Mouse (Mus musculus): ENCODE results near the gene Sptan1.
A peak's percentile ranks its signal among the peaks of the same experiment; 100 is the strongest.

The Sptan1 gene

DNA sequence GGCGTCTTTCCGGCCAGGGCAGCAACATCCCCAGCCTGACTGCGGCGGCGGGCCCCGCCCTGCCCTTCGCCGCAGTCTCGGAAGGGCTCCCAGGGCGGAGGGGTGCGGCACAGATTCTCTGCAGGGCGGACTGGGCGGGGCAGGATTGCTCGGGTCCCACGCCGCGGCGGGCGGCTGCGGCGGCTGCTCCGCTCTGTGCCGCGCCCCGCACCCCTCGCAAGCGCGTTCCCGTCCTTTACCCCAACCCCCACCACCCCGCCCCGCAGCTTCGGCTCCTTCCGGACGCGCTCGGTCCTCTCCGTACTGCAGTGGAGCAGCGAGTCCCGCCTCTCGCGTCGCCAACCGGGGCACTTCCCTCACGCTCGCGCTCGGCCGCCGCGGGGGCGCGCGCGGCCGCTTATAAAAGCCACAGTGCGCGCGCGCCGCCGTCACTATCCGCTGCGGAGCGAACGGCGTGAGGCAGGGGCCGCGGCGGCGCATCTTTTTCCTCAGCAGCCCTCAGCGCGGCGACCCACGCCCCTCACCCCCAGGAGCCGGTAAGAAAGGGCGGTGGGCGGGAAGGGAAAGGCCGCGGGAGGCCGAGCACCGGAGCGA, at the start of gene Sptan1:
Gene Sptan1 (plus strand): TSS at position 311 of the 594 bp plus-strand sequence.
- DNase-seq (ENCODE audit: low spot score), result peak; percentile 94

DNA sequence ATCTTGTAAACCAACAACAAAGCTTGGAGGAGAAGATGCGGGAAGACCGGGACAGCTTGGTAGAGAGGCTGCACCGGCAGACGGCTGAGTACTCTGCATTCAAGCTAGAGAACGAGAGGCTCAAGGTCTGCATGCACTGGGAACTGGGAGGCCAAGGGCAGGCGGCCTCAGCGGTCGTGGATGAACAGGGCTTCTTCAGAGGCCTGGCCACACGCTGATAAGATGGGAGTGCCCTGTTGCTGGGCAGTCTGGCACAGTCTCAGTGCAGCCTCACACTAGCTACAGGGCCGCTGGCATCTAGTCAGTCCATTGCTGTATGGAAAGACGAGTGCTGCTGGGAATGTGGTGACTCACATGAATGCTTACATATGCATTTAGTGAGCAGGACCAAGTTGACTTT, 47.7 kb upstream of the Sptan1 start:
- no peak for DNase-seq (ENCODE audit: low spot score)

DNA sequence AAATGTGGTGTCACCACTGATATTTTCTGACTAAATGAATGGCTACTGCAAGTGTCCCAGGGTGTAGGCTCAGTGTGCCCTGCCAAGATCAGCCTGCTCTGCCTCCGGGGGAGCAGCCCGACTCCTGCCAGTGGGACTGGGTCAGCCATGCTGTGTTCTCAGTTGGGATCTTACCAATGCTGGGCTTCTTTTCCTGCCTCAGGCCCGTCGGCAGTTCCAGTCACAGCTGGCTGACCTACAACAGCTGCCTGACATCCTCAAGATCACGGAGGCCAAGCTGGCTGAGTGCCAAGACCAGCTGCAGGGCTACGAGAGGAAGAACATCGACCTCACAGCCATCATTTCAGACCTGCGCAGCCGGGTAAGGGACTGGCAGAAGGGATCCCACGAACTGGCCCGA, 43.3 kb upstream of the Sptan1 start:
- DNase-seq (ENCODE audit: low spot score), result peak; percentile 48

DNA sequence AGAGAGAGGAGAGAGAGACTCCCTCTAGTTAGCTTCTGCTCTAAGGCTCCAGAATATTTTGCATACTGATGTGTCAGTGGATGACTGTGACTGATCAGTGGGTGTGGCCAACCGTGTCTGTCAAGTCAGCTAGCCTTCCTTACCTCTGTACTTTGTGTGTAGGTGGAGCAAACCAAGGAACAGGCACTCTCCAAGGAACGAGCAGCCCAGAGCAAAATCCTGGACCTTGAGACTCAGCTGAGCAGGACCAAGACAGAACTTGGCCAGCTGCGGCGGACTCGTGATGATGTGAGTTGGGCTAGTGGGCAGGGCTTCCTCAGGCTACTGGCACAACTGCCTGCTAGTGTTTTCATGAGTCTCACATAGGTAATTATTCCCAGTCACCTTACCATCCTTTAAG, 38.8 kb upstream of the Sptan1 start:
- DNase-seq (ENCODE audit: low spot score), result no peak

DNA sequence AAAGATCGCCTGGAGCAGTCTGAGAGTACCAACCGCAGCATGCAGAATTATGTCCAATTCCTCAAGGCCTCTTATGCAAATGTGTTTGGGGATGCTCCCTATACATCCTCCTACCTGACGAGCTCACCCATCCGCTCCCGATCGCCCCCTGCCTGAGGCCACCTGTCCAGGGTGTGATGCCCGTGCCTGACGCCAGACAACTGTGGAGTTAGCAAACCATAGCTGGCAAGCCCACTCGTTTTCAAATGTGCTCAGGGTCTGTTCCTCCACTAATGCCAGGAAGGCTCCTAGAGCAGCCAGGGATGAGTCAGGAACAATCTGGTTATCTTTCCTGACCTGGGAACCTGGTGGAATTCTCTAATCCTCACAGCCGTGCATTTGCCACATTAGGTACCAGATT, 34.9 kb upstream of the Sptan1 start:
- DNase-seq (ENCODE audit: low spot score), result no peak

DNA sequence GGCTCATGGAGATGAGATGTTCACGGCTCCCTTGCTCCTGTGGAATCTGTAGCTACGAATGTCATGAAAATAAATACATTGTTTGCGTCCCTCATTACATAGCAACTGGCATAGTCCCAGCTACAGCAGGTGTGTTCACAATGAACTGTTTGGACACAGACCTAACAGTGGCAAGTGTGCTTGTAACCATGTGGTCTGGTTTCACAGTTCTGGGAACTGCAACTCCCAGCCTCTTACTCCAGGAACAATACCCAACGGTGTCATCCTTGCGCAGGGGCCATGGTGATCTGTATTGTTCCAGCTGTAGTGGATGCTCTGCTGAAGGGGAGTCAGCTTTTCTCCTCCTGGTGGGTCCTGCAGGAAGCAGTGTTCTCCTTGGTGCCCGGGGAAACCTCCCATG, 34.2 kb upstream of the Sptan1 start:
- DNase-seq (ENCODE audit: low spot score), result no peak

DNA sequence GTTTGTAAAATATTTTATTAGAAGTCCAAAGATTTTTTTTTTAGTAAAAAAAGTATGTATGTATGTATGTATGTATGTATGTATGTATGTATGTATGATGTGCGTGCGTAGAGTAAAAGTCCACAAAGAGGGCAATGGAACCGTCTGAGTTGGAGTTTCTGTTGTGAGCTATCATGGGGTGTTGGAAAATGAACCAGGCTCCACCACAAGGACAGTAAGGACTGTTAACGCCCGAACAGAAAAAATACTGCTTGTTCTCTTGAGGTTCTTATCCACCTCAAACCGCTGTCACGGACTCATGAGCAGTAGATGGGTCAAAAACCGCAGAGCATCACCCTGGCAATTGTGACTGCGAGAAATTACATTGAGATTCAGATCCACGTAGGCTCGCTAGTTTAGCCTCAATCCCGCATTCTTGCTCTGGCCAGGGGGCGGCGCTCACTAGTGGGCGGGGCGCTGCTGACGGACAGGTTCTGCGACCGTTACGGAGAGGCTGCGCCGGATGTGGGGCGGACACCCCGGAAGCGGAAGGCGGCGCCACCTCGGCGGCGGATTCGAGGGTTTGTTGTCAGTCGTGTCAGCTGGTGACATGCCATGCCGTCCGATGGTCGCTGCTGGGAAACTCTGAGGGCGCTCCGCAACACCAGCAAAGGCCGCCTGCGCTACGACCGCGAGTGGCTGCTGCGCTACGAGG, 30.3 kb upstream of the Sptan1 start, which contains the start of gene Gle1:
Gene Gle1 (plus strand): TSS at position 521 of the 694 bp plus-strand sequence.
- DNase-seq (ENCODE audit: low spot score), result peak; percentile 97

DNA sequence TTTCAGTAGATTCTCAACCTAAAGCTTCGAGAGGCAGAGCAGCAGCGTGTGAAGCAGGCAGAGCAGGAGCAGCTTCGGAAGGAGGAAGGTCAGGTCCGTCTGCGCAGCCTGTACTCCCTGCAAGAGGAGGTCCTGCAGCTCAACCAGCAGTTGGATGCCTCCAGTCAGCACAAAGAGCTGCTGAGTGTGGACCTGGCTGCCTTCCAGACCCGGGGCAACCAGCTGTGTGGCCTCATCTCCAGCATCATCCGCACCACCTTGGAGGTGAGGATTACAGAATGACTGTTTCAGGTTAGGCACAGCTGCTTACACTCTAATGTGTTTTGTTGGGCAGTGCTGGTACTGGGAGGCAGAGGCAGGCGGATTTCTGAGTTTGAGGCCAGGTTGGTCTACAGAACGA, 25.3 kb upstream of the Sptan1 start:
- DNase-seq (ENCODE audit: low spot score), result no peak

DNA sequence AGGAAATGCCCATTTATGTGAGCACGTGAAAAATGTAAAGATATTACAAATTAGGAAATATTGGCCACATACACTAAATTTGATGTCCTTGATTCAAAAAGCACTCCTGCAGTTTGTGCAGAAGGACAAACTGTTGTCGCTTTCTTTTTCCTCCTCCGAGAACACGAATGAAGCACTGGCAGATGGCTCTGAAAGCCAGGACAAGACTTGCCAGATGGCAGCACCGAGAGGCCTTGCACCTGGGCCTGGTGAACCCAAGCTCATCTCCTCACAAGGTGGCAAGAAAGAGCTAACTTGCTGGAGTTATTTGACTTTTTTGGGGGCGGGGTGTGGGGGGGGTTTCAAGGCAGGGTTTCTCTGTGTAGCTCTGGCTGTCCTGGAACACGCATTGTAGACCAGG, 24.5 kb upstream of the Sptan1 start:
- no peak for DNase-seq (ENCODE audit: low spot score)

DNA sequence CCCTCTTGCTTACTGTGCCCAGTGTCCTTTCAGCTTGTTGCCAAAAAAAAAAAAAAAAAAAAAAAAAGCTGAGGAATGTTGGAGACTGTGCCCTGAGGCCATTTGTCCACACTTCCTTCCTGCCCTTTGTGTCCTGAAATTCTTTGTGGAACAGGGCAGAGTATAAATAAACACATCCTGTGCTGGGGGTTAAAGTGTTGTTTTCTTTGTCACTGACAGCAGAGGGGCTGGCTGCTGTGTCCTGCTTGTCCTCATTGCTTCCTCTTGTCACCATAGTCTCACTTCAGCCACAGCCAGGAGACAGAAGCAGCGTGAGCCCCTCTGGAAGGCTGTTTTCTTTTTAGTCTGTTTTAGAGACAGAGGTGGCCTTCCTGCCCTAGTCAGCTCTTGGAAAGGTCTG, 20.6 kb upstream of the Sptan1 start:
- no peak for DNase-seq (ENCODE audit: low spot score)

DNA sequence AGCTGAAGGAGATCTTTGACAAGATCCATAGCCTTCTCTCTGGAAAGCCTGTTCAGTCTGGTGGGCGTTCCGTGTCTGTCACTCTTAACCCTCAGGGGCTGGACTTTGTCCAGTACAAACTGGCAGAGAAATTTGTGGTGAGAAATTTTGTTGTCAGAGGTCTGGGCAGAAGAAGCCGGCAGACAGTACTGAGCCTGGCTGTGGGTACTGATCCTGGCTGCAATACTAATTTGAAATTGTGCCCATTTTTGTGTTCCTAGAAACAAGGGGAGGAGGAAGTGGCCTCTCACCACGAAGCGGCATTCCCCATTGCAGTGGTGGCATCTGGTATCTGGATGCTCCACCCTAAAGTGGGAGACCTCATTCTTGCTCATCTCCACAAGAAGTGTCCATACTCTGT, 16.5 kb upstream of the Sptan1 start:
- no peak for DNase-seq (ENCODE audit: low spot score)

DNA sequence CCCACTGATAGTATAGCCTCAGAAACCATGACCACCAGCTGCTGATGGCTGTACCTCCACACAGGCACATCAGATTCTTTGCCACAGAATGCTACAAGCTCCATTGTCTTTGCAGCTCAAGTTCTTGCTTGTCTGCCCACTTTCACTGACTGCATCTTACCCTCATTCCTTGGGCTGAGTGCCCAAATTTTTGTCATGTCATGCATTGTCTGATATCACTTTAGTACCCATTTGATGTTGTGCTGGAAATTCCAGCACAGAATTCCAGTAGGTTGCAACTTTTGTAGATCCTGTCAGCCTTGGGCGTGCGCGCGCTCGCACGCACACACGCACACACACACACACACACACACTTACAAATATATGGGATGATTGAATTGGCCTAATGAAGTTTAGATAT, 4.1 kb upstream of the Sptan1 start:
- DNase-seq (ENCODE audit: low spot score), result no peak

DNA sequence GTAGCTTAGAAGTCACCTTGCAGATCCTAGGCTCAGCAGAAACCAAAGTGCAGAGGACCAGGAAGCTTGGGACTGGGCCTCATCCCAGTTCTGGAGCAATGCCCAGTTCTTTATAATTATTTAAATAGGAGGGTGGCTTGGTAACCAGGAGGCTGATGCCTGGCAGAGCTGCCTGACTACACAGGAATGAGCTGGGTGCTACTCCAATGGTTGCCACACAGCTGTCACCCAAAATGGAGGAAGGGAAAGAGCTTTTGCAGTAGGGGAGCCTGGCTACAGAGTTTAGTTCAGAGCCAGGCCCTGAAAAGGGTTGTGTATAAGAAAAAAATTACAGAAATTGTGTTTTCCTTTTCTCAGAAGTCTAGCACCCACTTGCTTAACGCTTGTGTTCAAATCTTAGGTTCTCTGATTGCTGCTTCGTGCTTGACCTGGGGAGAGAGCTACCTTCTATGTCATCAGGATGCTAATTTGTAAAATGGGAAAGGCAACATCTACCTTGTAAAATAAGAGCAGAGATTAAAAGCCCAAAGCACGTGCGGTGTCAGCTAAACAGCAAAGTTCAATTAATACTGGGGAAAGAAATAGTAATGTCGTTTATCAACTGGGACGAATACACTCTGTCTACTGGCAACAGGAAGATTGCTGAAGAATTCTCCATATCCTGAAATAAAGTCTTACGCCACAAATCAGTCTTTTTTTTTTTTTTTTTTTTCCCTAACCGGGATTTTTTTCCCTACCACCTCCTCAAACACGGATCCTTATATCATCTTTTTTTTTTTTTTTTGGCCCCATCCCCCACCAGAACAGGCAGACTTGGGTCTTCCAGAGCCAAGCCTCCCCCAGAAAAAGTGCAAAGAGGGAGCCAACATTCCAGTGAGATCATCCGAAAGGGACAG, 758 bp upstream of the Sptan1 start:
- DNase-seq (ENCODE audit: low spot score), result no peak

DNA sequence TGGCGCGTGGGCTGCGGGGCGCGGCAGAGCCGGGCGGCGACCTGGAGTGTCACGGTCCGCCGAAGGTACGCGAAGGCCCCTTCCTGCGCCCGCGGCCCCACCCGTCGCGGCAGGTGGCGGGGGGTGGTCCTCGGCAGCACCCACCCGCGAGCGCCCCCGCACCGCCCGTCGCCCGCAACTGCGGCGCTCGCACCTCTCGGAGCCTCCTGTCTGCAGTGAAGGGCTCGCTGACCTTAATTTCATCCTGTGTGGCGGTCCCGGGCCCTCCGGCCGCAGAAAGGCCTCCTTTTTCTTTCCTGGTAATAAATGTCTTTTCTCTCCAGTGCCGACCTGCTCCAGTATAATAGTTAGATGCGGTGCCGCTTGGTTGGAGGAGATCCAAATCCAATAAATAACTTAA, 546 bp downstream of the Sptan1 start:
- DNase-seq (ENCODE audit: low spot score), result peak; percentile 22

DNA sequence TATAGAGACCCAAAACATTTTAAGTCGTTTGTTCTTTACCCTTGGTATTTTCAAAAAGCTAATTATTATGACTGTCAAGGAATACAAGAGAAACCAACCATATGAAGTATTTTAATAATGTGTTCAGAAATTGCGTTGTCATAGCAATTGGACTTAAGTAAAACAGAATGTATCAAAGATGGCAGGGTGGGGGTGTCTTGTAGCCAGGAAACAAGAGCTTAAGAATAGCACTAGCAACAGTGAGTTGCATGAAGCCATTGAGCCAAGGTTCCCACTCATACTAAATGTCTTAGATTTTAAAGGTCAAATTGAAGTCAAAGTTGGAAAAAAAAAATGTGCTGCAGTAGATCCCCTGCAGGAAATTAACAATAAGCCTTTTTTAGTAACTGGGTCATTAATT, 1.5 kb downstream of the Sptan1 start:
- DNase-seq (ENCODE audit: low spot score), result no peak

DNA sequence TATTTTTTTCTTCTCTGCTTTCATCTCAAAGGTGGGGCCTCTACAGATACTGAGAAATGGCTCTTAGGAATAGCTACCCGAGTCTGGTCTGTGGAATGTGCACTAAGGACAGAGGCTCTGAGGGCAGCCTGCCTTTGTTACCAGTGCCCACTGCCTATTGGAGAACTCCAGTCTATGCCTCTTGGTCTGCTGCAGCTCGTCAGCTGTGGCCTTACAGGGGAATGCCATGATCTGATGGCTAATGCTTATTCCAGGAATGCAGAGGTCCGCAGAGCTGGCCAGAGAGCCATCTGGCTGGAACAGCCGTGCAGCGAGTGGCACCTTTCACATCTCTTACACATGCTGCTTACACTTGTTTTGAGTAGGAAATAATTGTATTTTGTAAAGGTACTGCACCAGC, 2.4 kb downstream of the Sptan1 start:
- DNase-seq (ENCODE audit: low spot score), result no peak

DNA sequence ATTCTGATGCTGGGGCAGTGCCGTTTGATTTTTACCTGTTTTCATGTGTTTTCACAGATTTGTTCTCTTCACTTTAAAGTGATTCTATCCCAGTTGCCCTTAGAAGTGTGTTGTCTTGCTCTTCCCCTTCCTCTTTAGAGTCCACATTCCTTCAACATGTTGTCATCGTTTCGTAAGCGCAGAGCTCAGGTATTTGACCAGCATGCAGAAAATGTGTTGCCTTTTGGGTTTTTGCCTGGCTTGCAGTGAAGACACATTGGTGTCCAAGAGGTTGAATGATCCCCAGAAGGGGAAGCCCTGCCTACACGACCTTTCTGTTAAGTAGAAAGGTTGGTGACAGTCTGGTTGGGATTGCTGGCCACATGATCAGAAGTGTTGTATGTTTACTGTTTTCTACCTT, 3.3 kb downstream of the Sptan1 start:
- no peak for DNase-seq (ENCODE audit: low spot score)

DNA sequence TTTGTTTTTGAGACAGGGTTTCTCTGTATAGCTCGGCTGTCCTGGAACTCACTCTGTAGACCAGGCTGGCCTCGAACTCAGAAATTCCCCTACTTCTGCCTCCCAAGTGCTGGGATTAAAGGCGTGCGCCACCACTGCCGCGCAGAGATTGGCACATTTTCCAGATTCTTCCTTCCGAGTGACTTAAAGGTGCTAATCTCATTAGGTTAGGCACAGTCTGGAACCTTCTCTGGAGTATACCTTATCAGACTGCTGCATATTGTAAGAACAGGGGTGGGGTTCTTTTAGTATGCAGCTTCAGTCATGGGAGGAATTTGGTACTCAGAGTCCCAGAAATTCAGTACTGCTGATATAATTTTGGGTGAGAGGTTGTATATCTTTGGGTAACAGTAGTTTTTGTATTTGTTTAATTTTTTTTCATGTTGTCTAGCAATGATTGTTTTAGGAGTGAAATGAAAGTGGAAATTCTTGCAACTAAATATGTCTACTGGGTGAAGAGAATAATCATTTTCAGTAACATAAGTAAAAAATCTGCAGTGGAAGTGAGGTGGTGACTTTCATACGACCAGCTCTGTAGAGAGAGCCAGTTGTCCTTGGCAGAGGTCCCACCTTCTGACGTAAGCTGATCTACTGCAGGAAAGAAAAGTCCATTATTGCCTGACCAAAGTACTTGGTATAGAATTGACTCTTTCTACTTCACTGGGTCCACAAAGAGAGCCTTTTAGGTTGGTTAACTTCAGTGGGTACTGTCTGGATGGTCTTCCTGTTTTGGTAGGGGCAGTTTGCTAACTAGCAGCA, 6.7 kb downstream of the Sptan1 start:
- peak; percentile 34 for DNase-seq (ENCODE audit: low spot score)

DNA sequence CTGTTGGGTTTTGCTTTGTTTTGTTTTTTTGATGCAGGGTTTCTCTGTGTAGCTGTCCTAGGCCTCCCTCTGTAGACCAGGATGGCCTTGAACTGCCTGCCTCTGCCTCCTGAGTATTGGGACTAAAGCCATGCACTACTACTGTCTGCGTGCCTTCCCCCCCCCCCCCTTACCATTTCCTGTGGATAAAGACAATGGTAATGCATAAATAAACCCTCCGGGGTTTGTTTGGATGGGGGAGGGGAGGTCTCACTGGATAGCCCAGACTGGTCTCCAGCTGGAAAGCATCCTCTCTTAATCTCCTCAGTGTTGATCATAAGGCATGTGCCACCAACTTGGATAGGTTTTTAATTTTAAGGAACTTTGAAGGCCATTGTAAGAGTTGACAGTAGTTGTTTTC, 8.2 kb downstream of the Sptan1 start:
- DNase-seq (ENCODE audit: low spot score), result no peak

DNA sequence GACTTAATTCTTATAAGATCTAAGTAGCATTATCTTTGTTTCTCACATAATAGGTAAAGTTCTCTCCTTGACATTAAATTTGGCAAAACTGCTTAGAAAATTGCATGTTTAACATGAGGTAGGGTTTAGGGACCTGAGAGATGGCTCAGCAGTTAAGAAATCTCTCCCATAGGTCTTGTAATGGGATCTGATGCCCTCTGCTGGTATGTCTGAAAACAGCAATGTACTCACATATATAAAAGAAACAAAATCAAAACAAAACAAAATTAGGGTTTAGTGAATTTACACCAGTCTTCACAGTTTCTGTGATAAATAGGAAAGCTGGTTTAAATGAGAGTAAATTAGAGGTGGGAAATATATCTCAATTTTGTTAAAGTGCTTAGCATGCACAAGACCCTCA, 11.9 kb downstream of the Sptan1 start:
- DNase-seq (ENCODE audit: low spot score), result peak; percentile 26

DNA sequence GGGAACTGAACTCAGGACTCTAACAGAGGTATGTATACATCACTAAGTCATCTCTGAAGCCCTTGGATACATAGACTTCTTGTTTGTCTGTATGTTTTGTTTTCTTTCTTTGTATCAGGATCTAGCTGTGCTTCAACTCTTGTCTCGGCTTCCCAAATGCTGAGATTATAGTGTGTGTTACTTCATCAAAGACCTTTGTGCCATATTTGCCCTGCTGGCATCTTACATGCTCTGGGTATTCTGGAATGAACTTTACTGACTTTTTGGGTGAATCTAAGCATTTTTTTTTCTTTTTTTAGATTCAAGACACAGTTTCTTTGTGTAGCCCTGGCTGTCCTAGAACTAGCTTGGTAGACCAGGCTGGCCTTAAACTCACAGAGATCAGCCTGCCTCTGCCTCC, 15.3 kb downstream of the Sptan1 start:
- DNase-seq (ENCODE audit: low spot score), result no peak

DNA sequence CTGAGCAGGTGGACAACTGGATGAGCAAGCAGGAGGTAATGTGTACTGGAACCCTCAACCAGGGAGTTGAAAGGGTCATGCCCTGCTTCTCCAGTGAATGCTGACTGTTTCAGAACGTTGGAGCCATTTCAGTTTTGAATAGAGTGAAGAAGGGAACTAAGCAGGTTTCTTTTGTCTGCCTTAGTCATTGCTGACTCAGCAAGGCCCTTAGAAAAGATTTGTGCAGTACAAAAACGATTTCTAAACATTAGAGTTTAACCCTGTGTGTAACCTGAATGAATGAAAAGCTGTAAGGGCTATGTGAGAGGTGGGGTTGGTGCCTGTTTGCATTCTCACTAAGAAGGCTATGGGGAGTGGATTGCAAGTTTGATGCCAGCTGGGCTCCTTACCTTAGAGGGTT, 26.6 kb downstream of the Sptan1 start:
- no peak for DNase-seq (ENCODE audit: low spot score)

Data from ovary, postnatal 14 days (tissue).